Mouse (Mus musculus): ENCODE data around the gene Clcf1.

The Clcf1 gene

GRCm38 (mm10) chr19:4257216-4257896 lies 43.3 kb downstream of the Clcf1 start:
- peak; percentile 98 for DNase-seq

GRCm38 (mm10) chr19:4257897-4258252 lies 43.8 kb downstream of the Clcf1 start:
- DNase-seq: no peak

GRCm38 (mm10) chr19:4261038-4261698 lies 47.1 kb downstream of the Clcf1 start:
- DNase-seq: no peak

GRCm38 (mm10) chr19:4262756-4263155 lies 48.7 kb downstream of the Clcf1 start:
- DNase-seq: no peak

- no peak for DNase-seq
Observed at GRCm38 (mm10) chr19:4263702-4264101, 49.7 kb downstream of the Clcf1 start.

- DNase-seq: no peak
Observed at GRCm38 (mm10) chr19:4264171-4264780, 50.2 kb downstream of the Clcf1 start.

GRCm38 (mm10) chr19:4265956-4266355 lies 51.9 kb downstream of the Clcf1 start:
- no peak for DNase-seq

GRCm38 (mm10) chr19:4268566-4269361 lies 54.7 kb downstream of the Clcf1 start, which contains the start of gene Ssh3:
TSS of gene Ssh3 (minus strand) at chr19:4269180.
- peak; percentile 93 for DNase-seq

- DNase-seq: no peak
Observed at GRCm38 (mm10) chr19:4270187-4270586, 56.1 kb downstream of the Clcf1 start.

GRCm38 (mm10) chr19:4270972-4271371 lies 56.9 kb downstream of the Clcf1 start:
- no peak for DNase-seq

Measured in kidney, adult 9 months (tissue).